Mouse (Mus musculus) cerebellum, adult 2 months (tissue): ENCODE measurements around the gene Rdh13. TPM values are rescaled to one million over a fixed set of nuclear protein-coding genes. Genes with fewer than 3 reads are reported as not detected.

Experiments used
- DNase-seq, 2 experiments: peaks; one replicate each; pipeline ENCODE4 v3.0.0; 2021
- H3K27ac ChIP-seq: fragments of 200-500 bp; 2 replicates; pipeline ENCODE4 v1.5.1; 2012; ENCODE audit warnings: low read length, control low read depth, inconsistent platforms; ENCODE audit not compliant: insufficient read depth
- H3K27me3 ChIP-seq: fragments of 200-500 bp; 2 replicates; pipeline ENCODE4 v1.6.1; 2012; ENCODE audit warnings: inconsistent platforms, mild to moderate bottlenecking, low read length, moderate library complexity; ENCODE audit not compliant: control insufficient read depth, insufficient read depth
- H3K4me1 ChIP-seq: fragments of 200-500 bp; 2 replicates; pipeline ENCODE4 v1.6.1; 2011; ENCODE audit warnings: low read length; ENCODE audit not compliant: control insufficient read depth, insufficient read depth
- H3K4me3 ChIP-seq: fragments of 200-500 bp; replicated peaks from 2 replicates; pipeline ENCODE3; 2011; ENCODE audit warnings: mild to moderate bottlenecking, low read depth, low read length, control low read depth; ENCODE audit not compliant: insufficient read depth
- CTCF ChIP-seq: fragments of 200-500 bp; IDR thresholded peaks from 2 replicates; pipeline ENCODE4 v1.5.1; 2011; ENCODE audit warnings: low read depth, mild to moderate bottlenecking, control low read depth, low read length, moderate library complexity, borderline replicate concordance; ENCODE audit not compliant: insufficient read depth
- POLR2A ChIP-seq: fragments of 200-500 bp; IDR thresholded peaks from 2 replicates; pipeline ENCODE4 v1.6.1; 2011; ENCODE audit warnings: low read length, control low read depth, borderline replicate concordance; ENCODE audit not compliant: insufficient read depth
- WGBS: fragments of 180-500 bp; shearing (Covaris S2); methylation state at CpG from one replicate; pipeline ENCODE4 v1.1.7; 2018; 5-methylcytosine and 5-hydroxymethylcytosine counted together
- polyA plus RNA-seq: library from polyadenylated mRNA; depleted of rRNA; stranded (reverse); fragments of >200 nt; gene quantifications from 2 replicates; pipeline ENCODE4 v1.2.3, GENCODE M21; 2012; rRNA removed

Gene Rdh13
- polyA plus RNA-seq, result 32.7 and 33.0 TPM in 2 replicates

DNA sequence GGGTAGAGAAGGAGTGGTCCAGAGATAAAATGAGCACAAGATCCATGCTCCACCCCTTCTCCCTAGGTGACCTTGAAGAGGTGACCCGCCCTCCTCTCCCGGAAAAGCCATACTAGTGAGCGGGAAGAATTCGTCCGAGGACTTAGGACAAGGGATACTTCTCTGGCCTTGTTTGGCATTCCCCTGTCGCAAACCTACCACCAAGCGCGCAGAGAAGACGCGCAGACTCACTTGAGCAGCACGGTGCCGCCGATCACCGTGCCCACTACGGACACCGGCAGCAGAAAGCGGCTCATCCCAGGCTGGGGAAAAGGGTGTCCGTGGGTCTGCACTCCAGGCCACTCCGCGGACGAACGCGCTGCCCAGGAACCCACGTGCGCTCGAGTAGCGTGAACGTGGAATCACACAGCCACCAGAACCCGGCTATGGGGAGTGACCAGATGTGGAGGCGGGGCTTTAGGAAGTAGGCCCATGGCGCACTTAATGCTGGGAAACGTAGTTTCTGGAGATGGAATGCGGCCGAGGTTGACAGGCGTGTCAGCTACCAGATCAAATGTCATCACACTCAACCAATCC, at the start of gene Rdh13:
Gene Rdh13, minus strand, starts transcription at position 434 of the 576 bp plus-strand sequence.
- Histone ChIP-seq H3K27ac (peak within 1 kb of the TSS; percentile 65), H3K4me1 (peaks cover 5% of the 10 kb centered on the region; the same call in 1 of the 2 replicates), H3K4me3 (peak within 1 kb of the TSS; percentile 83), H3K27me3 (no peaks in the 10 kb centered on the region)
- DNase-seq, result peak; percentile 89 to 93
- TF ChIP-seq CTCF (no peak), POLR2A (peak; percentile 70)
- under 1% methylated on average over 35 of the region's 35 CpGs for WGBS

DNA sequence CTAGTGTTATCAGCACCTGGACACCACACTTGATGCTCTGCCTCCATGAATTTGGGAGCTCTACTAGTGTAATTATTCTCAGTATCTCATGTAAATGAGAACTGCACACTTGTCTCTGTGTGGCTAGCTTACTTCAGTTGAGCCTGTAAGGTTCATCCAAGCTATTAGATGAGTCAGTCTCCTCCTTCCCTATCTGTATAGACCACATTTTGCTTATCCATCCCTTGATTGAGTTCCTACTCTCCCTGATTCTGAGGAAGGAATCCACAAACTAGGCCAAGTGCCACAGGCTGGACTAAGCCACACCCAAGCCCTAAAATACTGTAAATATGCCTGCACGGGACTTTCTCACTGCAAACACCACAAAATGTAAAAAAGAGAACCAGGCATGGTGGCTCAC, 48.5 kb upstream of the Rdh13 start:
- Histone ChIP-seq H3K4me3 (no peak overlapping the region), H3K27ac (no peak overlapping the region), H3K27me3 (no peaks in the 10 kb centered on the region), H3K4me1 (peaks cover 17% of the 10 kb centered on the region)
- 68% methylated on average over 1 of the region's 1 CpGs for WGBS
- TF ChIP-seq POLR2A, result no peak
- TF ChIP-seq CTCF, result no peak
- no peak for DNase-seq

DNA sequence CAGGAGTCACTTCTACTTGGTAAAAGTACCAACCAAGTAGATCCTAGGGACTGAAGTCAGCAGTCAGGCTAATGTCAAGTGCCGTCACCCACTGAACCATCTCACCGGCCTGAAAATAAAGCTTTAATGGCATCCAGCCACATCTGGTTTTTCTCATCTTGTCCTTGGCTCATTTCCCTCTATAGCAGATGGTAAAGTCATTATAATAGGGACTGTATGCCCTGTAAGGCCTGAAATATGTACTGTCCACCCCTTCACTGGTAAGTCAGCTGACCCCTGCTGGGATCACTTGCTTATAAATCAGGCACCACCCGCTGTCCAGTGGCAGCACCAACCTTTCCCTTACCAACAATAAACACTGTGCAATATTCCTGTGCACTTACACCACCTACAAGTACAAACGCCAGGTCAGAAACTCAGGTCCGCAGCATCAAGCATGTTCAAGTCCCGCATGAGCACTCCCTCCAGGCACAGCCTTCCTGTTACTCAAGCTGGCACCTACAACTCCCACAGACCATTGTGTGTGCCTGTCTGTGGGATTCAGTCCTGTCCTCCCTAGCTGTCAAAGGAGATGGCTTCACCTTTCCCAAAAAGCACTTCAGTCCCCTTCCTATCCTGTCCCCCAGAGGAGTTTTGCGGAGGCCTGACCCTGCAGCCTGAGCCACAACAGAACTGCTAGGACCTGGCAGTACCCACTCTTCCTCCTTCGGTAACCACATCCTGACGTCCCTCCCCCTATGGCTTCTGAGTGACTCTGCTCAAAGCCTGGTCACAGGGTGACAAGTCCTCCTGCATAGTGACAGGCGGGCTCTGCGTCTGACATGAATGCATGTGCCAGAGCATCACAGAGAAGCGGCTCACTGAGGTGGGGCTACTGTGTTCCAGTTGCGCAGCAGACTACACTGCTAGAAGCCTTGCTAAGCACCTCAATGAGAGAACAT, 47.1 kb upstream of the Rdh13 start:
- Histone ChIP-seq H3K4me3 (no peak overlapping the region), H3K27me3 (no peaks in the 10 kb centered on the region), H3K4me1 (peaks cover 15% of the 10 kb centered on the region), H3K27ac (no peak overlapping the region)
- DNase-seq, result no peak
- TF ChIP-seq CTCF, result no peak
- no peak for TF ChIP-seq POLR2A
- 49% methylated on average over 13 of the region's 13 CpGs for WGBS

DNA sequence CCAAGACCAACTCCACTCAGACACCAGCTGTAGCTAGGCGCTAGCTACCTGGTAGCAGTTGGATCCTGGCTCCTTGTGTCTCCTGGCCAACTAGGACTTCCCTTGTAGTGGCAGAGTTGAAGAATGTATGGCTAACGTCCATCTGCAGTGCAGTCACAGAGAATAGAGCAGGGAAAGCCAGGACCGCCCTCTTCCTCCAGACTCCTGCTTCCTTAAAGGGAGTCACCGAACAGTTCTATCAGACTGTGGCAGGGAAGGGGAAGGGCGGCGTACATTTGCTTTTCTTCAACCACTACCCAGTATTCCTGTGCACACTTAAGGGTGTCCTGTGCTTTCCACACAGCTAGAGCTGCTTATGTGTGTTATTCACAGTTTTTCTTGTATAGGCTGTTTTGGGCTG, 45.9 kb upstream of the Rdh13 start:
- Histone ChIP-seq H3K27me3 (no peaks in the 10 kb centered on the region), H3K4me1 (peaks cover 15% of the 10 kb centered on the region), H3K4me3 (no peak overlapping the region), H3K27ac (no peak overlapping the region)
- DNase-seq, result no peak
- 71% methylated on average over 6 of the region's 6 CpGs for WGBS
- TF ChIP-seq CTCF, result no peak
- TF ChIP-seq POLR2A, result no peak

DNA sequence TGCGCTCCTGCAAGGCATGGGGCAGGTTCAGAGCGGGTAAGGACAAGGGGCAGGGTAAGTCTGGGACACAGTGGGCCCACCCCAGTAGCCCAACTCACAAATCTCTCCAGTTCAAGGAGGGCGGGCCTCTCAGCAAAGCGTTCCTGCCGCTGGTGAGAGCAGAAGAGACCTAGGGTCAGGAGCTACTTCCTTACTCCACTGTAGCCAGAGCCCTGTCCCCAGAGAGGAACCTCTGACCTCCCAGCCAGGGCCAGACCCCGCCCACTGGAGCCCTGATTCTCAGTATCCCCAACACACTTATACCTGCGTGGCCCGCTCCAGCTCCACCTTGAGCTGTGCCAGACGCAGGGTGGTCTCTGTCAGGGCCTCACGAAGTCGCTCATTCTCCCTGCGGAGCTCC, 36.8 kb upstream of the Rdh13 start:
- no peaks in the 10 kb centered on the region; the same call in 1 of the 2 replicates for H3K4me1 ChIP-seq
- no peak overlapping the region for H3K4me3 ChIP-seq
- DNase-seq, result no peak
- H3K27ac ChIP-seq, result no peak overlapping the region
- TF ChIP-seq CTCF (no peak), POLR2A (no peak)
- no peaks in the 10 kb centered on the region for H3K27me3 ChIP-seq
- 84% methylated on average over 12 of the region's 12 CpGs for WGBS

DNA sequence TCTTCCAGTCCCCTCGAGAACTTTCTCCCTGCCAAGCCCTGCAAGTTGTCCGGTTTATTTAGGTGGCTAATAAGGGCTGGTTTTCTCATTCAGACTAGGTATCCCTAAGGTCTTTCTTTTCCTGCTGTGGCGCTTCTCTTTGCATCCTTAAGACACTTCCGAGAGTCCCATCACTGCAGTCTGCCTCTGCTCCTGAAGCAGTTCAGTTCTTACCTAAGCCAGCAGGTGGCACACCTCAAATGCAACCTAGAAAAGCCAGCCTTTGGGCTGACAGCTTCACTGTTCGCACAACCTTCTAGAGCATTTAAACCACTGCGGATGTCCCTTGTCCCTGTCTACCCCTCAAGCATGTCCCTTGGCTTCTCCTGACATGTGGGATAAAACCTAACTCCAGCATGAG, 34.2 kb upstream of the Rdh13 start:
- H3K4me3 ChIP-seq, result no peak overlapping the region
- TF ChIP-seq CTCF (peak; percentile 63), POLR2A (no peak)
- H3K27ac ChIP-seq, result no peak overlapping the region
- peak in 1 of 2 experiments; percentile 48 for DNase-seq
- 27% methylated on average over 6 of the region's 6 CpGs for WGBS
- H3K4me1 ChIP-seq, result no peaks in the 10 kb centered on the region; the same call in 1 of the 2 replicates
- no peaks in the 10 kb centered on the region for H3K27me3 ChIP-seq

DNA sequence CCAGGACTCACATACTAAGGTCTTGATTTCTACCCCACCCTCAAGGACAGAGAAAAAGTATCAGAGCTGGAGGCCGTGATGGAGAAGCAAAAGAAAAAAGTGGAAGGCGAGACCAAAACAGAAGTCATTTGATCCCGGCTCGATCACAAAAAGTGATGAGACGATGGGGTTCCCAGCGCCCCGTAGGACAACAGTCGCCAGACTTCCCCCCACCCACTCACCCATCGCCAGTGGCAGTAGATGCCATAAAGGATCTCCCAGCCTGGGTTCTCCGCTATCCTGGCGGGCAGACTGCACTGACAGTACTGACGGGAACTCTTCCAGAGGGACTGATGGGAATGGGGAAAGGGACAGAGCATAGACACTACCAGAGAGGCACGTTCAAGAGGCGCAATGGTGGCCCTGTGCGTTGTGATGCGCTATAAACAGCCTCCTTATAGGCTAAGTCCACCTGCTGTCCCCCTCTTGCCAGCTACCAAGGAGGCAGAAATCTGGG, 33.4 kb upstream of the Rdh13 start:
- TF ChIP-seq POLR2A (no peak), CTCF (no peak)
- no peaks in the 10 kb centered on the region for H3K27me3 ChIP-seq
- H3K27ac ChIP-seq, result no peak overlapping the region
- WGBS, result 2% methylated on average over 16 of the region's 16 CpGs
- DNase-seq, result no peak
- no peaks in the 10 kb centered on the region; the same call in 1 of the 2 replicates for H3K4me1 ChIP-seq
- H3K4me3 ChIP-seq, result peak overlapping the region; percentile 54
